Mouse (Mus musculus): Measurements from ENCODE around the gene Tmcc3.
"Not testable (repeated sequence)": the region's sequence is repeated elsewhere in the genome, so short reads cannot be mapped to it uniquely, and the experiment has no call there.

Tmcc3 gene

DNA sequence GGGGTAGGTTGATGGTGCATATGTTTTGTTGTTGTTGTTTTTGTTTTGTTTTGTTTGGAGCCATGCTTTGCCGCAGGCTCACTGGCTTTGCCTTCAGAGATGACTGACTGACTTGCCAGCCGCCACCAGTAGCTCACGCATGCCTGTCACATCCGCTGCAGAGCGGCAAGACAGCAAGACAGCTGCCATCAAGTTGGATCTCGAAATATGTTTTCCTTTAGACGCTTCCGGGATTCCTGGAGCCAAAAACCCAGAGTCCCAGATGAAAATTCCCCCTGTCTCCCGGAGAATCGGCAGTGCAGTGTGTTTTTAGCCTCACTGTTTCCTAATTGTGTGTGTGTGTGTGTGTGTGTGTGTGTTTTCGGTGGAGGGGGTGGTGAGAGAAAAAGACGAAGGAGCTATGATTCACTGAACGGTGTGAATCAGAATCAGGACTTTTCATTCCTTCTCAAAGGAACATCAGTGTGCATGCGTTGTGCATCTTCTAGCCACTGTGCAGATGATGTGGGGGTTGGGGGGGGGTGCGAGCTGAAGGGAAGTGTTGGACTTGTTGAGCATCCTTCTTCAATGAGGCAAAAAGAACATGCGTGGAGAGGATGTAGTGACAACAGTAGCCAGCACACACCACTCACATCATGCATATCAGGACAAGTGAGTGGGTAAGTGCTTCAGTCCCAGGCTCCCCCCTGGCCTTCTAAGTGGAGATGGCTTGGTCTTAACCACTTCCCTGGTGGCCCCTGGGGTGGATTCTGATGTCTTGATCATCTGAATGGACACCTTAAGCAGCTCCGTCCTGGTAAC is 208.8 kb downstream of the Tmcc3 start:
- no peak for DNase-seq

DNA sequence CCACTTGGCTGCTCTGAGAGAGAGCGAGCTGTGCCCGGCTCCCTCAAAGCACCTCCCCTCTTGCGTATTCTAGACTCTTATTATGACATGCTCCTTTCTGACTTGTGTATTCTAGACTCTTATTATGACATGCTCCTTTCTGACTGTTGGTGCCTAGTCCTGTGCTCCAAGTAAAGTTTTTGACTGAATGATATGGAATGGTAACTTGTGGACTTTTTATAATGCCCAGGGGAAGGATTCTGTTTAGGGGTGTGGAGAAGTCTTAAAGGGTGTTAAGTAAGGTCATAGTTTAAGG is 209.3 kb downstream of the Tmcc3 start:
- DNase-seq = no peak

DNA sequence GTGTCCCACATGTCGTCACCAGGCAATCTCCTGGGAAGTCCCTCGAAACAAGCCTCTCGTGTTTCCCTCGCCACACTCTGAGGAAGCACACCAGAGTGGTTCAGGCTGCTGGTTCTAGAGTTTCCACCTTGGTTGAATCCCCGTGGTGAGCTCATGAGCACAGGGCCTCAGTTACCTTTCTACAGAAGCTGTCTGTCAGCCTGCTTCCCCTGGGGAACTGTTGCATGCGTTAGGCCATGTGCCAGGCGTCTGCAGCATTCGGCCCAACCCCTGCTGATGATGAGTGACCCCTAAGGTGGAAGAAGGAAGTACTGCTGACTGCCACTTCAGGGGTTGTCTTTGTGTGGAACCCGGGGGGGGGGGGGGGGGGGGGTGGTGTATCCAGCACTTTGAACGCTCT is 210.0 kb downstream of the Tmcc3 start:
- no peak for DNase-seq

GRCm38 (mm10) chr10:94523297-94523696 is 211.5 kb downstream of the Tmcc3 start:
- DNase-seq = no peak

DNA sequence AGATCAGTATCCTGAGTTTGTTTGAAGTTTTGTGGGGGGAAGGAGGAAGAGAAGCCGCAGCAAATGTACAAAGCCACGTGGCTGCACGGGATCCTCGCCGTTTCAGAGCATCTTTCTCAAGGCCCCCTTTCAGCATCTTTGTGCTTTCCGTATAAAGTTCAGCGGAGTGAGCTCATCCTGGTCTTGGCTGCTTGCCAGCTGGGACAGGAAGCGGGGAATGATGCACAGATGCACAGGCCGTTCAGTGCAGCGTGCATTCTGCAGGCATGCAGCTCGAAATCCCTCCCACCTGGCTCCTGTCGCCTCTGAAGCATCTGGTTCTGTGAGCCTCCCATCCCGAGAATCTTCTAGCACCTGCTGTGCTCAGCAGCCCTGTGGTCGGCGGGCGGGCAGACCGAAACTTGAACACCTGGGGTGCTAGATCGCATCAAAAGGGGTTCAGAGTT is 212.0 kb downstream of the Tmcc3 start:
- peak; percentile 12 for DNase-seq

GRCm38 (mm10) chr10:94524966-94525365 is 213.2 kb downstream of the Tmcc3 start:
- no peak for DNase-seq

DNA sequence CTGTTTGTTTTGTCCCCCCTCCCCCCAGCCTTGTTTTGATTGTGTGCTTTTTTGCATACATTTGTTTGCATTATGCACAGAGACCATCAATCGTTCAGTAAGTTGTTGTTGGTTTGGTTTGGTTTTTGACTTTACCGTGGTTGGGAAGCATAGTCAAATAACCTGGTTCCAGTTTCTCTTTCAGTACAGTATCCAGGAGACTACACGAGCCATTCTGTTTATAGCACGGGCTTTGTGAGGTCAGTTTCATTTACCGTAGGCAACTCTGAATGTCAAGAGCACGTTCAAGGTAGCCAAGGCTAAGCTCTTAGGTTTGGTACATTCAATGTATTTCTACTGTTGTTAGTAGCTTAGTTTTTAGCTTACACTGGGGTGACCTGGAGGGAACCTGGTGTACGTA is 214.0 kb downstream of the Tmcc3 start:
- no peak for DNase-seq

DNA sequence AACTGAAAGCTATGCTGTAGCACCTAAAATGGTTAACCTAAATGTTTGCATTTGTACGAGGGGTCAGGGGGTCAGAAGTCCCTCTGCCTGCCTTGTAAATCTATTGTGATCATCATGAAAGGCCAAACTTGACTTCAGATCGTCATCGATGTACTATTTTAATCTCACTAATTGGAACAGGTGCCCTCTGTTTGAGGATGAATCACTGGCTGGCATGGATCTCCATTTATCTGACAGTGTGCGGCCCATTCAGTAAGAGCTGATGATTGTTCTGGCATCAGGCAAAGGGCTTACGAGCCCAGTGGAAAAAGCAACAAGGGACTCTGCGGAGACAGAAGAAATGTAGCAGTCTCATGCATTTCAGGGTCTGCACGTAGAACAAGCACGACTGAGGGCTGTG is 215.1 kb downstream of the Tmcc3 start:
- DNase-seq = no peak

GRCm38 (mm10) chr10:94527248-94527647 is 215.5 kb downstream of the Tmcc3 start:
- DNase-seq = no peak

DNA sequence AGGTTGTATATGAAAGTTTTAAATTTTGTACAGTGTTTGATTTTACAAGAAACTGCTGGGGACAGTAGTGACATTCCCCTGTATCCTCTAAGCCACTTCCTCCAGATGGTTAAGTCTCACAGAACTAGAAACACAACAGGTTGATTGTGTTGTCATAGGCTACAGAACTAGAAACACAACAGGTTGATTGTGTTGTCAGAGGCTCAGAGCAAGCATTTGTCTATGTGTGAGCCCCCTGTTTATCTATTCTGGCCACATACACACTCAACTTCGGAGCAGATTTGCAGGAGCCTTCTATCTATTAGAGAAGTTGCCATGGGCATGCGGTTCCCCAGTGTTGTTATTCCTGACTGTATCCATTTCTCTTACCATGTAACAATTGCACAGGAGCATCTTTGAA is 218.3 kb downstream of the Tmcc3 start:
- DNase-seq = no peak

- DNase-seq = no peak
These were observed 219.7 kb downstream of the Tmcc3 start for GRCm38 (mm10) chr10:94531482-94531881.

DNA sequence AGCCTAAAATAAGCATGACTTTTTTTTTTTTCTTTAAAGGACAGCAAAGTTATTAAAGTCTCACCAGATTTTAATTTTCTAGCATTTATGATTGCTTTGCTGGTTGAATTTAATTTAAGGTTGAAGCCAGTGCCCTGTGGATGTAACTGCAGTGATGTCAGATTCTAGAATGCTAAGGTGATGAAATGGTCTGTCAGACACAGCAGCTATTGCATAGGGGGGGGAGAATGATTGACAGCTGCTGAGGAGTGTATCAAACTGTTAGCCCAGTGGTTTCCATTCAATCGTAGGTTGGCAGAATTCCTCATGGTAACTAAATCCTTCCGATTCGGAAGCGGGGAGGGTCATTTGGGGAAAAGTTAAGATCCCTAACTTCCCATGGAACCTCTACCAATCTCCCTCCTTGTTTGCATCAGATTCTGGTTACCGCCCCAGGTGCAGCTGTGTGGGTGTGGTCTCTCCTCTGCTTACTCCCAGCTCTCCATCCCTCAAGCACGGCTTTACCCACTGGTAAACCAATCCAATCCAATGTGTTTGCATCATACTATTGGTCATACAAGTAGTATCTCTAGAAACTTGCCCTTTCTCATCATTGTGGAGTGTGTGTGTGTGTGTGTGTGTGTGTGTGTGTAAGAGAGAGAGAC is 221.5 kb downstream of the Tmcc3 start:
- no peak for DNase-seq

- not testable (repeated sequence) for DNase-seq
These were observed 226.9 kb downstream of the Tmcc3 start for GRCm38 (mm10) chr10:94538623-94539022.

- DNase-seq = no peak
These were observed 228.5 kb downstream of the Tmcc3 start for GRCm38 (mm10) chr10:94540241-94540640.

GRCm38 (mm10) chr10:94543956-94544355 is 232.2 kb downstream of the Tmcc3 start:
- no peak for DNase-seq

DNA sequence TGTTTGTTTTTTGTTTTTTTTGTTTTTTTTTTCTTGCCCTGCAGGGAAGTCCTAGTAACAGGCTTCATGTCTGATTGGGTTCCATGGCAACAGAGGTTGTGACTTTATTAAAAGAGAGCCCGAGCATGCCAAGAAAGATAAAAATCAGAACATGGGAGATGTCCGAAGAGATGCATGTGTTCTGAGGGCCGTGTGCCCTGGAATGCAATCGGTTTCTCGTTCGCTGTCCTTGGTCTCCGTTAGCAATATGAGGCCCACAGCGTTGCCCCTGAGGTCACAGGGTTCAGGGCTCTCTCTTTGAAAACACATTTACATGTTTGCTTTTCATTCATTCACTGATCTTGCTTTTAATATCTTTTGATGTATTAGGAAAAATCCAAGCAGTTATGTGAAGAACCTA is 233.1 kb downstream of the Tmcc3 start:
- no peak for DNase-seq

GRCm38 (mm10) chr10:94545259-94546019 is 233.7 kb downstream of the Tmcc3 start:
- no peak for DNase-seq

- no peak for DNase-seq
These were observed 234.9 kb downstream of the Tmcc3 start for GRCm38 (mm10) chr10:94546617-94547016.

GRCm38 (mm10) chr10:94549511-94550232 is 237.9 kb downstream of the Tmcc3 start:
- peak; percentile 18 for DNase-seq

DNA sequence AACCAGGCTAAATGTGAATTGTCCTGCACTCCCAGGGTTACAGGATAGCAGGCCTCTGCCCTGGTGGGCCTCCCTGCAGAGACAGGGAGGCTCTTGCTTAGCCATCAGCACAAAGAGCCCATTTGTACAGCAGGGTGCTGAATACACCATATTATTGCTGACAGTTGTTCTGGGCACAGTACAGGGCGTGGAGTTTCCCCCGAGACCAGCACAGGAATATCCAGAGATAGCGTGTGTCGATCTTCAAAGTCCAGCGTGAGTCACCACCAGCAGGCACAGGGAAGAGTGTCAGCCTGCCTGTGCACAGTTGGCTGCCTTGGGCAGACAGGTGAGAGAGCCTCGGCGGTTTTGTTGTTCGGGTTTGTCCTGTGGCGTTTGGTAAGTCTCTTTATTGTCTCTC is 238.9 kb downstream of the Tmcc3 start:
- no peak for DNase-seq

- no peak for DNase-seq
These were observed 239.3 kb downstream of the Tmcc3 start for GRCm38 (mm10) chr10:94551065-94551464.

GRCm38 (mm10) chr10:94551511-94551910 is 239.8 kb downstream of the Tmcc3 start:
- no peak for DNase-seq

- no peak for DNase-seq
These were observed 240.3 kb downstream of the Tmcc3 start for GRCm38 (mm10) chr10:94551924-94552523.
